Mouse (Mus musculus) hindbrain, postnatal 0 days (tissue): Measurements from ENCODE around the gene Atg4d. TPM values are rescaled to one million over a fixed set of nuclear protein-coding genes. Genes with fewer than 3 reads are reported as not detected.

ENCODE experiments used
- ATAC-seq: fragments of 200-750 bp; cut with Nextera tagmentation; 2 replicates; pipeline ENCODE4 v1.8.0; 2017; ENCODE audit warnings: mild to moderate bottlenecking, moderate TSS enrichment, moderate library complexity
- DNase-seq: peaks from one replicate; pipeline ENCODE4 v3.0.0-alpha.2; 2015; ENCODE audit warnings: low spot score
- H3K27ac ChIP-seq: fragments of 300-500 bp; sonication (generic); 2 replicates; pipeline ENCODE4 v1.5.1; 2014; ENCODE audit warnings: mild to moderate bottlenecking
- H3K27me3 ChIP-seq: fragments of 300-500 bp; sonication (generic); 2 replicates; pipeline ENCODE4 v1.6.1; 2014; ENCODE audit warnings: low read length, mixed read lengths; ENCODE audit not compliant: insufficient read depth
- H3K36me3 ChIP-seq: fragments of 300-500 bp; sonication (generic); 2 replicates; pipeline ENCODE4 v1.6.1; 2014; ENCODE audit warnings: low read length, mixed read lengths; ENCODE audit not compliant: insufficient read depth
- H3K4me1 ChIP-seq: fragments of 300-500 bp; sonication (generic); 2 replicates; pipeline ENCODE4 v1.6.1; 2014; ENCODE audit warnings: antibody characterized with exemption, low read length, mixed read lengths; ENCODE audit not compliant: insufficient read depth
- H3K4me2 ChIP-seq: fragments of 300-500 bp; sonication (generic); 2 replicates; pipeline ENCODE4 v1.6.1; 2014; ENCODE audit warnings: low read depth, mild to moderate bottlenecking, low read length, moderate library complexity, mixed read lengths
- H3K4me3 ChIP-seq: fragments of 300-500 bp; sonication (generic); 2 replicates; pipeline ENCODE4 v1.5.1; 2014; ENCODE audit warnings: low read length
- H3K9ac ChIP-seq: fragments of 300-500 bp; sonication (generic); replicated peaks from 2 replicates; pipeline ENCODE4 v1.6.1; 2014; ENCODE audit warnings: mild to moderate bottlenecking, low read length, moderate library complexity, mixed read lengths
- H3K9me3 ChIP-seq: fragments of 300-500 bp; sonication (generic); 2 replicates; pipeline ENCODE4 v1.6.1; 2016; ENCODE audit warnings: low read length, mixed read lengths
- CTCF ChIP-seq: IDR thresholded peaks from 2 replicates; pipeline ENCODE4 v1.5.1; 2016; ENCODE audit warnings: antibody characterized with exemption, control low read depth, low read depth
- WGBS: fragments of 180-500 bp; shearing (Covaris S2); extraction: QIAGEN DNeasy Blood & Tissue Kit; methylation state at CpG from one replicate; pipeline ENCODE4 v1.1.7; 2014; 5-methylcytosine and 5-hydroxymethylcytosine counted together
- polyA plus RNA-seq: library from polyadenylated mRNA; unstranded; fragments of >200 nt; fragmentation: Nextera tagmentation; extraction: Ambion mirVana; gene quantifications from 2 replicates; pipeline ENCODE4 v1.2.1, GENCODE M21; 2015
- total RNA-seq: library from RNA; depleted of rRNA; stranded (reverse); fragments of >200 nt; gene quantifications from 2 replicates; pipeline ENCODE4 v1.2.3, GENCODE M21; 2014

Gene Atg4d
- total and polyA plus RNA-seq, 2 experiments from 2014 or later = 32.1 to 38.6 TPM

DNA sequence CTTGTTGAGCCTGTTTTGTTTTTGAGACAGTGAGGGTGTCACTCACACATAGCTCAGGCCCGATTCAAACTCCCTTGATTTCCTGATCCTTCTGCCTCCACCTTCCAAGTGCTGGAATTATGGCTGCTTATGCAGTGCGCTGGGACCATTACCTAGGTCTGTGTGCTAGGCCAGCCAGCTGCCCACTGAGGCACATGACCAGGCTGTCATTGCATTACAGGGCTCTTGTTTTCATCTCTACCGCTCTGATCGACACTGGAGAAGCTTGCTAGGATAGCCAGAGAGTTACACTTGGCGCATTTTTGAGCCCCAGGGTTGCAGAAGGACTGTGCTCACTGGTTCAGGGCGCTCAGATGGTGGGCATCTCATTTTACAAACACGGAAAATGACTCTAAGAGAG lies 46.6 kb downstream of the Atg4d start:
- Histone ChIP-seq H3K27ac (no peak overlapping the region), H3K36me3 (no peaks in the 10 kb centered on the region), H3K4me2 (peak overlapping the region; percentile 44), H3K9me3 (no peaks in the 10 kb centered on the region), H3K4me1 (no peaks in the 10 kb centered on the region), H3K4me3 (peak overlapping the region; percentile 23), H3K27me3 (no peaks in the 10 kb centered on the region), H3K9ac (no peak overlapping the region)
- TF ChIP-seq CTCF = no peak
- 25% methylated on average over 7 of the region's 7 CpGs for whole genome bisulfite sequencing
- ATAC-seq (no peak), DNase-seq (no peak)

DNA sequence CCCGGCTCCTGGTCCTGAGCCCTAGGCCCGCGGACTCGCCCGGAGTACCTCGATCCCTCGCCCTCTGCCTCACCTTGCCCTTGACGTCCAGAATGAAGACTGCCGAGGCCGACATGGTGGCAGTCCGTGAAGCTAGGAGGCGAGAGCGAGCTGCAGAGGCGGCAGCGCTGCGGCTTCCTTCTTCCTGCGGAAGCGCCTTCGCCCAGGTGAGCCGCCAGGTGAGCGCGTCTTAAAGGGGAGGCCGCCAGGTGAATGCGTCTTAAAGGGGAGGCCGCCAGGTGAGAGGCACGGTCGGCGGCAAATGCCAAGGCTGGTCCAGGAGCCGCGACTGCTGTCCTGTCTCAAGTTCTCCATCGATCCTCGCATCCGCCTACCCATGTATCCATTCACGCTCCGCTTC lies 47.0 kb downstream of the Atg4d start, which contains the start of gene Ap1m2:
Gene Ap1m2 (minus strand): TSS at position 204 of the 400 bp plus-strand sequence.
- H3K4me2 ChIP-seq = peak within 1 kb of the TSS; percentile 44
- TF ChIP-seq CTCF = peak; percentile 36; the same call in 1 of the 2 replicates
- peak; percentile 53 for DNase-seq
- H3K27me3 ChIP-seq = no peaks in the 10 kb centered on the region
- H3K36me3 ChIP-seq = no peaks in the 10 kb centered on the region
- no peak within 1 kb of the TSS for H3K27ac ChIP-seq
- WGBS = 14% methylated on average over 33 of the region's 35 CpGs
- peak within 1 kb of the TSS; percentile 23 for H3K4me3 ChIP-seq
- H3K9ac ChIP-seq = no peak within 1 kb of the TSS
- H3K9me3 ChIP-seq = no peaks in the 10 kb centered on the region
- no peaks in the 10 kb centered on the region for H3K4me1 ChIP-seq
- no peak for ATAC-seq

DNA sequence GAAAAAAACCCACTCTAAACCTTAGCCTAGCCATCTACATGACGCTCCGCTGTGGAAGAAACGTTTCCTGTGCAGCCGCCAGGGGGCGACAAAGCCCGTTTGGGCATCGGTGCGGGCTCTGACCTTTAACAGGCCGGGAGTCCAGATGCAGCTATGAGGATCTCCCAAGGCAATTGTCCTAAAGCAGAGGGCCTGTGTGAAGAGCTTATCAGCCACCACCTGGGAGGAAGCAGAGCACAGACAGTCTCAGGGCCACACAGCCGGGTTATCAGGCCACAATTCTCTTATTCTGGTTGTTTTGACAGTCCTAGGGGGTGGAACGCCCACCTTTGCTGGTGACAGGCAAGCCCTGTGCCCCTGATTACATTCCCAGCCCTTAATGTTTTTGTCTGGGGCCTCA lies 48.3 kb downstream of the Atg4d start:
- Histone ChIP-seq H3K27ac (no peak overlapping the region), H3K9me3 (no peaks in the 10 kb centered on the region), H3K27me3 (no peaks in the 10 kb centered on the region), H3K4me1 (no peaks in the 10 kb centered on the region), H3K36me3 (no peaks in the 10 kb centered on the region), H3K9ac (no peak overlapping the region), H3K4me3 (no peak overlapping the region), H3K4me2 (no peak overlapping the region)
- ATAC-seq = peak; percentile 78
- peak; percentile 86 for DNase-seq
- 11% methylated on average over 11 of the region's 11 CpGs for WGBS
- peak; percentile 90 for TF ChIP-seq CTCF

DNA sequence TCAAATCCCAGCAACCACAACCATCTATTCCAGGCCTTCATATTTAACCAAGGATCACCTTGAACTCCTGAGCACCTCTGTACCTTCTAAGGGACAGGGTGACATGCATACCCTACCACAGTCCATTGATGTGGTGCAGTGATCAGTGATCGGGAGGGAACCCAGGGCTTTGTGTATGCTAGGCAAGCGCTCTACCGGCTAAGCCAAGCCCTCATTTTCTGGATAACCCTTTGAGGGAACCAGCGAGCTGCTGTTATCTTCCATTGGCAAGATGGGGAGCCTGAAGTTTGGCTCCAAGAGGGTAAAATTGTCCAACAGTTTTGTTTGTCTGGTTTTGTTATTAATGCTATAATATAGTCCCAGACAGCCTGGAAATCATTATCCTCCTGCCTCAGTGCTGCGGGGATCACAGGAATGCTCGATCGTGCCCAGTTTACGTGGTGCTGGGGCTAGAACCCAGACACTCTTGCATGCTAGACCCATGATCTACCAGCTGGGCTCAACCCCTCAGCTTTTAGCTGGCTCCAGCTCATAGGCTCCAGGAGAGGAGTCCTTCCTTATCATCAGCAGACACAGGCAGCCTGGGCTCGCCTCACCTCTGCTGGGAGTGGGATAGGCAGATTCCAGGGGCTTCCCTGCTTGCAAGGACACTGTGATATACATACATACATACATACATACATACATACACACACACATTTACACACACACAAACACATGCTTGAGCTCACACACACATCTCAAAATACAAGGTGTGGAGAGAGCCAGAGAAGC lies 49.5 kb downstream of the Atg4d start:
- no peak for TF ChIP-seq CTCF
- Histone ChIP-seq H3K27me3 (no peaks in the 10 kb centered on the region), H3K36me3 (no peaks in the 10 kb centered on the region), H3K27ac (no peak overlapping the region), H3K4me3 (no peak overlapping the region), H3K9me3 (no peaks in the 10 kb centered on the region), H3K4me2 (no peak overlapping the region), H3K9ac (no peak overlapping the region), H3K4me1 (no peaks in the 10 kb centered on the region)
- no peak for DNase-seq
- no peak for ATAC-seq
- 94% methylated on average over 9 of the region's 9 CpGs for whole genome bisulfite sequencing

DNA sequence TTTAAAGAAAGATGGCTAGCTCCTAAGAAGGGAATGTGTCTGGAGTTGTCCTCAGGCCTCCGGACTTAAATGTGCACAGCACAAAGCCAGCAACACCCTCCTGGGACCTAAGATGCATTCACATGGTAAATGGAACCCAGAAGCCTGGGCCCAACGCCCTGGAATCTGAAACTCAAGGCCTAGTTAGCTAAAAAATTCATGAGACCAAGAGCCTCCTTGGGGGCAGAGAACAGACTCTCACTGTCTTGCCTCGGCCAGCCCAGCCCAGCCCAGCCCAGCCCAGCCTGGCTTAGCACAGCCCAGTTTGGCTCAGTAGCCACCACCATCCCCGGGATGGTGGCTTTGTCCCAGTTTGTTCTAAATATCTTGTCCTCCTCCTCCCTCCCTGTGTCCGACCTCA lies 50.3 kb downstream of the Atg4d start:
- Histone ChIP-seq H3K9me3 (no peaks in the 10 kb centered on the region), H3K36me3 (no peaks in the 10 kb centered on the region), H3K27ac (no peak overlapping the region), H3K4me2 (no peak overlapping the region), H3K9ac (no peak overlapping the region), H3K4me1 (no peaks in the 10 kb centered on the region), H3K27me3 (no peaks in the 10 kb centered on the region), H3K4me3 (no peak overlapping the region)
- WGBS = 56% methylated on average over 5 of the region's 5 CpGs
- no peak for TF ChIP-seq CTCF
- no peak for ATAC-seq
- no peak for DNase-seq

DNA sequence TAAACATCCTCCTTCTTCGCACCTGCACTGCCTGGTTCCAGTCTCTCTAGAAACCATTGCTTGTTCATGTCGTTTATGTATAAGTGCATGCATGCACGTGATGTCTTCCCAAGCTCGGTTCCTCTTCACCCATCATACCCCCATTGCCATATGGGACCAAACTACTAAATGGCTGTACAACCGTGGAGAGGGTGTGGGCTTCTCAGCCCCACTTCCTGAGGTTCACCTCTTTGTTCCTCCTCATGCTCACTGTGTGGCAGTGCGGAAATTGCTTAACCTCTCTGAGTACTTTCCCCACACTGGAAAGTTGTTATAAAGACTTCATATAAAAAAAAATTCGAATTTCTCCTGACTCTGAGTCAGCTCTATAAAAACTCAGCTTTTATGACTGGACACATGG lies 51.6 kb downstream of the Atg4d start:
- H3K27ac ChIP-seq = no peak overlapping the region

DNA sequence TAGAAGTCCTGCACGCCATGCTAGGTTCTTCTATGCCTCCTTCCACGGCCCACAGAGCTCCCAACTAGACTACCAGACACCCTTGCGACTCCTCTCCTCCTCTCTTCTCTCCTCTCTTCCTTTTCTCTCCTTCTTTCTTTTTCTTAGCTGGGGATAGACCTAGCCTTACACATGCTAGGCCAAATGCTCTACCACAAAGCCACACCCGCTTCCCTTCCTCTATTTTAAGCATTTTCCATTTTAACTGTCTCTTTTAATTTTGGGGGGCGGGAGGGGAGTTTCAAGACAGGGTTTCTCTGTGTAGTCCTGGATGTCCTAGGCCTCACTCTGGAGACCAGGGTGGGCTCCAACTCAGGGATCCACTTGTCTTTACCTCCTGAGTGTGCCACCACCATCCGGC lies 53.7 kb downstream of the Atg4d start:
- Histone ChIP-seq H3K4me3 (no peak overlapping the region), H3K4me1 (peaks cover 7% of the 10 kb centered on the region; the same call in 1 of the 2 replicates), H3K27ac (no peak overlapping the region), H3K27me3 (no peaks in the 10 kb centered on the region), H3K9me3 (no peaks in the 10 kb centered on the region), H3K9ac (no peak overlapping the region), H3K4me2 (no peak overlapping the region), H3K36me3 (no peaks in the 10 kb centered on the region)
- no peak for DNase-seq
- no peak for TF ChIP-seq CTCF
- no peak for ATAC-seq
- WGBS = 91% methylated on average over 6 of the region's 6 CpGs

More for the DNA sequence above, 51.6 kb downstream of the Atg4d start:
- Histone ChIP-seq H3K9ac (no peak overlapping the region), H3K4me2 (no peak overlapping the region), H3K9me3 (no peaks in the 10 kb centered on the region), H3K36me3 (no peaks in the 10 kb centered on the region), H3K4me3 (no peak overlapping the region), H3K27me3 (no peaks in the 10 kb centered on the region), H3K4me1 (peaks cover 4% of the 10 kb centered on the region; the same call in 1 of the 2 replicates)
- DNase-seq (no peak), ATAC-seq (no peak)
- TF ChIP-seq CTCF = no peak
- WGBS = 76% methylated on average over 7 of the region's 7 CpGs
